ENCODE assay signal across 8 mouse cellular contexts in the genomic region with DNA sequence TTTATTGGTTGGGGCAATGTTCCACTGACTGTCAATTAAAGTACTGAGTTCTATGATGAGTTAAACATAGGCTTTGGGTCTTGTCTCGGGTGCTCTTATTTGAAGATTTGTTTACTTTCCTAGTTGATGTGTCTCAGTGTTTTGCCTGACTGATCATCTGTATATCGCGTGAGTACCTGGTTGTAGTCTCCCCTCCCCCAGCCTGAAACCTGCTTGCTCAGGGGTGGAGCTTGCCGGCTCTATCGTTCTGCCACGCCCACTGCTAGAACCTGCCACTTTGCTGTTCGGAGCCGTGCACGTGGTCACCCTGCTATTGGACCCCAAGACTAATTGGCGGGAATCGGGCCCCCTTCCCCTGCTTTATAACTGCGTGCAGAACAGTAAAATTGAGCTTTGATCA. TPM values are rescaled to one million over a fixed set of nuclear protein-coding genes. Genes with fewer than 3 reads are reported as not detected.
DNase-seq lines count a peak whose midpoint lies in the region; ATAC-seq and TF ChIP-seq lines count a peak whose summit lies in the region.
"Not testable (repeated sequence)": the region's sequence is repeated elsewhere in the genome, so short reads cannot be mapped to it uniquely, and the experiment has no call there.

No protein-coding gene starts in this region.

- H3K4me3 ChIP-seq in ES-E14 (ENCODE audit: insufficient read depth in 1 of 2, low read depth in 1 of 2, low read length in 2 of 2, poor library complexity in 1 of 2, severe bottlenecking in 1 of 2); heart, embryonic 11.5 days (ENCODE audit: low read depth, low read length); intestine, embryonic 15.5 days (replicated peaks); neural tube, embryonic 13.5 days: not testable (repeated sequence)

- not testable (repeated sequence) for H3K9me3 ChIP-seq in ES-E14 (ENCODE audit: control insufficient read depth, insufficient read depth, low read depth, low read length); heart, embryonic 11.5 days (replicated peaks; ENCODE audit: control insufficient read depth, low read length); intestine, embryonic 15.5 days; neural tube, embryonic 13.5 days

- H3K9ac ChIP-seq in ES-E14 (ENCODE audit: insufficient read depth, low read depth, low read length, poor library complexity, severe bottlenecking); heart, embryonic 11.5 days (ENCODE audit: low read depth, low read length); intestine, embryonic 15.5 days; neural tube, embryonic 13.5 days: not testable (repeated sequence)

- not testable (repeated sequence) for DNase-seq in ES-E14 (ENCODE audit: low read depth, low spot score)
- DNase-seq in embryo, embryonic 10.5 days (ENCODE audit: low spot score) = peak; percentile 15
- DNase-seq in left cerebral cortex, postnatal 4 days = peak; percentile 2
- peak; percentile 19 to 47 for DNase-seq in lung, adult 18-20 months
- DNase-seq in urinary bladder, postnatal 14 days (ENCODE audit: low spot score) = peak; percentile 33

- not testable (repeated sequence) for H3K4me1 ChIP-seq in ES-E14 (ENCODE audit: control insufficient read depth in 2 of 2, insufficient read depth in 2 of 2, low read length in 2 of 2, poor library complexity in 1 of 2); heart, embryonic 11.5 days (ENCODE audit: control insufficient read depth, insufficient read depth, low read length); intestine, embryonic 15.5 days (replicated peaks); neural tube, embryonic 13.5 days (replicated peaks)

- intact Hi-C loops in left cerebral cortex, postnatal 4 days (cut with DNase I) = loop anchor here (10.0 kb wide), 1 partner anchor 121 kb away; no protein-coding TSS in a partner anchor

- not testable (repeated sequence) for H3K36me3 ChIP-seq in ES-E14 (ENCODE audit: control insufficient read depth, insufficient read depth, low read length, poor library complexity, severe bottlenecking); heart, embryonic 11.5 days (ENCODE audit: control insufficient read depth, insufficient read depth, low read length); intestine, embryonic 15.5 days; neural tube, embryonic 13.5 days

- peak overlapping the region; percentile 43 for H3K4me2 ChIP-seq in heart, embryonic 11.5 days
- peak overlapping the region; percentile 22; the same call in 1 of the 2 replicates for H3K4me2 ChIP-seq in intestine, embryonic 15.5 days (replicated peaks)
- peak overlapping the region; percentile 33 for H3K4me2 ChIP-seq in neural tube, embryonic 13.5 days

- H3K27ac ChIP-seq in ES-E14 (ENCODE audit: insufficient read depth, low read depth, low read length, poor library complexity, severe bottlenecking); heart, embryonic 11.5 days (ENCODE audit: low read depth, low read length); intestine, embryonic 15.5 days; neural tube, embryonic 13.5 days (replicated peaks): not testable (repeated sequence)

- H3K27me3 ChIP-seq in heart, embryonic 11.5 days (ENCODE audit: control insufficient read depth, insufficient read depth, low read length); intestine, embryonic 15.5 days (replicated peaks): not testable (repeated sequence)
- peaks cover 15% of the 10 kb centered on the region; the same call in 1 of the 2 replicates for H3K27me3 ChIP-seq in neural tube, embryonic 13.5 days

- in situ Hi-C loops in ES-E14 (cut with MboI; ENCODE audit: low sequenced_read_pairs in 2 of 2, unreplicated experiment in 2 of 2) = not testable (repeated sequence)

- 29% methylated on average over 12 of the region's 12 CpGs for WGBS in heart, embryonic 11.5 days (ENCODE audit: insufficient replicate concordance)
- WGBS in intestine, embryonic 15.5 days = 30% methylated on average over 12 of the region's 12 CpGs
- WGBS in neural tube, embryonic 13.5 days = 30% methylated on average over 12 of the region's 12 CpGs

- not testable (repeated sequence) for ATAC-seq in heart, embryonic 11.5 days (replicated peaks; ENCODE audit: insufficient number of reproducible peaks, low FRiP score, low TSS enrichment); intestine, embryonic 15.5 days; neural tube, embryonic 13.5 days (ENCODE audit: low read depth)

TF ChIP-seq in ES-E14, 5 proteins besides CTCF, POLR2A, EP300 and RAD21:
- peak; percentile 56; the same call in 1 of the 2 replicates for TF ChIP-seq CHD2 (IDR thresholded peaks at IDR 0.05; ENCODE audit: low read depth, low read length)

RNA-seq across cellular contexts. Expression of gene Tceanc, which starts 4.3 kb away (rescaled TPM):
- total RNA-seq in ES-E14 (2012; rRNA removed) = 3.2 and 4.0 TPM in 2 replicates
- polyA plus RNA-seq in heart, embryonic 11.5 days (2014; fragmentation: Nextera tagmentation; extraction: Ambion mirVana) = 6.1 and 7.0 TPM in 2 replicates
- 5.5 and 5.9 TPM in 2 replicates for polyA plus RNA-seq in intestine, embryonic 15.5 days (2015; fragmentation: Nextera tagmentation; extraction: Ambion mirVana)
- 1 to 10 TPM; 2.7 to 3.9 TPM for total RNA-seq in left cerebral cortex, postnatal 4 days (2021)
- polyA plus RNA-seq in neural tube, embryonic 13.5 days (2015; fragmentation: Nextera tagmentation; extraction: Ambion mirVana) = 6.9 and 8.5 TPM in 2 replicates

RNA-seq across cellular contexts. Expression of gene Rab9, which starts 34.4 kb away (rescaled TPM):
- total RNA-seq in ES-E14 (2012; rRNA removed) = 16.5 and 30.0 TPM in 2 replicates
- 38.6 and 40.2 TPM in 2 replicates for polyA plus RNA-seq in heart, embryonic 11.5 days (2014; fragmentation: Nextera tagmentation; extraction: Ambion mirVana)
- polyA plus RNA-seq in intestine, embryonic 15.5 days (2015; fragmentation: Nextera tagmentation; extraction: Ambion mirVana) = 61.0 and 67.4 TPM in 2 replicates
- total RNA-seq in left cerebral cortex, postnatal 4 days (2021) = 10 to 100 TPM; 36.7 to 38.6 TPM
- polyA plus RNA-seq in neural tube, embryonic 13.5 days (2015; fragmentation: Nextera tagmentation; extraction: Ambion mirVana) = 57.4 and 65.5 TPM in 2 replicates
